Mouse (Mus musculus) layer of hippocampus, adult 18-20 months (tissue): ENCODE results near the gene Hemk1. TPM values are rescaled to one million over a fixed set of nuclear protein-coding genes. Genes with fewer than 3 reads are reported as not detected.

Experiments used
- DNase-seq, 2 experiments: peaks; one replicate each; pipeline ENCODE4 v3.0.0; 2022; ENCODE audit warnings: low spot score in 2 of 2
- total RNA-seq, 2 experiments: library from RNA; stranded (reverse); gene quantifications; 2 replicates each; pipeline ENCODE4 v1.2.3; 2021

Gene Hemk1
- total RNA-seq, 2 experiments from 2014 or later = 14.5 to 14.9 TPM

GRCm38 (mm10) chr9:107296041-107296440, 42.1 kb downstream of the Hemk1 start:
- no peak for DNase-seq

DNA sequence AAGGTAGTCTGAATTCAATTTTAAA, 42.3 kb downstream of the Hemk1 start, which contains the start of gene Cish:
TSS of gene Cish (plus strand) at position 11 of the 25 bp plus-strand sequence.
- DNase-seq = no peak

DNA sequence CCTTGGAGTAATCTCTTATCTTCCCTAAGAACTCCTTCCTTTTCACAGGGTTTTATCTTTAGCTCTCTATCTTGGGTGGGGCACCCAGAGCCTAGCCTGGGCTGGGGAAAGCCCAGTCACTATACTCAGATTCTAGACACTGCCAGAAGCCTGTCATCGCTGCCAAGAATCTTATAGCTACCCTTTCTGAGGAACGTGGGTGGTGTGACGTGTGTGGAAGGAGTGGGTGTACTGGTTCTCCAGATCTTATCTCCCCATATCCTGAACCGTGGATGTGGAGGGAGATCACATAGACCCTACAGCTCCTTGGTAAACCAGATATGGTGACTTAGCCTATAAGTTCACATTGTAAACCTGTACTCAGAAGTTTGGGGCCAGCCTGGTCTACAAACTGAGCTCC, 42.5 kb downstream of the Hemk1 start:
- no peak for DNase-seq

- DNase-seq = peak in 1 of 2 experiments; percentile 73
Measured at GRCm38 (mm10) chr9:107294249-107294648, 43.9 kb downstream of the Hemk1 start.

- DNase-seq = peak; percentile 57 to 86
Measured at GRCm38 (mm10) chr9:107290897-107291296, 47.3 kb downstream of the Hemk1 start.

DNA sequence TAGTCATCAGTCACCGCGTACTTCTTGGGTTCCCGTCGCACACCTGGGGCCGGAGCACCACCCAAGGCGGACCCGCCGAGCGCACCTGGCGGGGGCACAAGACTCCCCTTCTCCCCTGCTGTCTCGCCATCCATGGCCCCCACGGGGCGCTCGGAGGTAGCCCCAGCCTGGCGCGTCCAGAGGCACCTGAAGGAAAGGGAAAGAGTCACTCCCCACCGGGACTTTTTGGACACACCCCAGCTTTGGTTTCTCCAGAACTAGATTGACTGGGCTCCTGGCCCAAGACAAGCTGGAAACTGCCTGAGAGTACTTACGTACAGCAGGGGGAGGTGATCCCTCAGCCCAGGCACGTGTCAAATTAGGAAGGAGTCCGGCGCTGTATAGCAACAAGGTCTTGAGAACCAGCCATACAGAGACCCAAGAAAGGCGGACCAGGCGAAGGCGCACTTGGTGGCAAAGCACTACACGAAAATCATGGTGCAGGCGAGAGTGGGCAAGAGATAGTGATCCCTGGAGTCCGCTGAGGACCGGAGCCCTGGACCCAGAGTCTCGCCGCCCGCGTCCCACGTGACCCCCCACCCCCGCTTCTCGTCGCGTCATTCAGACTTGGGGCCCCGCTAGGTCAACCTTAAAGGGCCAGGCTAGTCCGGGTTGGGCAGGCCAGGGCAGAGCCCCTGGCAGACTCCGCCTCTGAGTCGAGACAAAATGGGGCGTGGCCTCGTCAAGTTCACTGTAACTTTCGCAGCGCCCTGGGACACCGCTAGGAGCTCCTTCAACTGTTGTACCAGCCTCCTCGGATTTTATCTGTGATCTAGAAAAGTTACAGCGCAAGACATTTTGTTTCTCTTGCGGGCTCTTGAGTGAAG, 48.7 kb downstream of the Hemk1 start, which contains the start of gene Mapkapk3:
TSS of gene Mapkapk3 (minus strand) at position 667 of the 866 bp plus-strand sequence.
- DNase-seq = peak in 1 of 2 experiments; percentile 35

DNA sequence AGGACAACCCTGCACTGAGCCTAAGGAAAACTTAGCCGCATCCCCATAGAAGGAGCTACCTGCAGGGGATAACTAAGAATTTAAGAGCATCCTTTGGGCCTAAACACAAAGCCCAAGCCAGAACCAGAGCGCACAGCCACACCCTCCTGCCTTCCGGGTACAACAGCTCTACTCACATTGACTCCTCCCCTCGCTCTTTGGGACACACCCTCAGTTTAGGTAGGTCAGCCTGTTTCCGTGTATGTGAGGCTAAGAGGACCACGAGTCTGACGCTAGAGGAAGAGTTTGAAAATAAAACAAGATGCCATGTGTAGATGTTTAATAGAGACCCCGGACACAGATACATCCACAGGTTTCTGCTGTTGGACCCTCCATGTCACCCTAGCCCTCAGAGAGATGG, 49.4 kb downstream of the Hemk1 start:
- no peak for DNase-seq

- no peak for DNase-seq
Measured at GRCm38 (mm10) chr9:107288105-107288650, 50.0 kb downstream of the Hemk1 start.

DNA sequence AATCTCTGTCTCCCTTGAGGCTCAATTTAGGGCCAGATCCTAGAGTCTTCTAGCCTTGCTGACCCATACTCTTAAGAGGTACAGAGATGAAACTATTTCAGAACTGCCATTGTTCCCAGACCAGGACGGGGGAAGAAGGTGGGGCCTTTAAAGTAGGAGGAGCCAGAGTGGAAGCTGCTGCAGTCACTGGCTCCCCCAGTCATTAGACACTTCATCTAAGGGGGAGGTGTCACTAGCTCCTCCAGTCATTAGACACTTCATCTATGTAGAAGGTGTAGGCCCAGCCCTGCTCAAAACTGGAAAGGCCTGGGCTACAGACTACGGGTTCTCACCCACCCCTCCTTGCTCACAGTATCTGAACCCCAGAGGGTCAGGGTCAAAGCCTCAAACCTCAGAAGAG, 50.9 kb downstream of the Hemk1 start:
- no peak for DNase-seq

DNA sequence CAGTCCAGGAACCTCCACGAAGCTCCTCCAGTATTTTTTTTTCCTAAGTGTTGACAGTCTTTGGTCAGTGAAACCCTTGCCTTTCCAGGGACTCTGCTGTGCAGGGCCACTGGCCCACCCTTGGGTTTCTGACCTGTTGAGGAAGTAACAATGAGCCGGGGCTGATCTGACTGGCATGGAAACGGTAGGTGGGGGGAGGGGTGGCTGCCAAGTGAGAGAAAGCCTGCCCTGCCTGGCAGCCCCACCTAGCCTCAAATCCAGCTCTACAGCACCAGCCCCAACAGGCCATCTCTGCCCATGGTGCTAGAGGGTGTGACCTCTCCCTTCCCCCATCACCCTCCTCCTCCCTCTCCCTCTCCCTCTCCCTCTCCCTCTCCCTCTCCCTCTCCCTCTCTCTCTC, 53.1 kb downstream of the Hemk1 start:
- DNase-seq = no peak

GRCm38 (mm10) chr9:107282951-107283350, 55.2 kb downstream of the Hemk1 start:
- no peak for DNase-seq

- no peak for DNase-seq
Measured at GRCm38 (mm10) chr9:107281241-107281987, 56.7 kb downstream of the Hemk1 start.

DNA sequence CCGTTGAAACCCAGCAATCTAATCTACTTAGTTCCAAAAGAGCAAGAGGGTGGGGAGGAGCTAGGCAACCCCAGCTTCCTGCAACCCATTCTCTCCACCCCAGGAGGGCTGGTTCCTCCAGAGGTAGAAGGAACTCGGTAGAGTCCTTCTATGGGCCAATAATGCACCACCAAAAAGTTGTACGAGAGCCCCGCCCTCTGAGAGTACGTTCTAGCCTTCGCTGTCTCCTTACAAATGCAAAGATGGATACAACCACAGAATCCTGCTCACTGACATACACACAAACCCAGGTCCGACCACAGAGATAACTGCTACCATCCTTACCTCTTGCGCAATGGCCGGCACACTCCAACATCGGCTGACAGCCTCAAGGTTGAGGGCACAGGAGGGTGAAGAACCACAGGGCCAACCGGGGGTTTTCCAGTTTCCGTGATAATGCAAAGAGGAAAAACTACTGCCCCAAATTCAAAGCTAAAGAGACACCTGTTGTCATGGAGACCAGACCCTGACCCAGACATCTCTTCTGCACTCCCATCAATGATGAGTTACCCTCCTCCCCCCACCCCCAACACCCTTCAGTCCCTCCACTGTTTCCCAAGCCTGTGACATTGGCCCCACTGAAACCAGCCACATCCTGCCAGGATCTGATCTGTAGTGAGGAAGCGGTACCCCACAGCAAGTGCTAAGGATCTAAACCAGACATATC, 57.7 kb downstream of the Hemk1 start:
- no peak for DNase-seq

GRCm38 (mm10) chr9:107279378-107280321, 58.5 kb downstream of the Hemk1 start:
- no peak for DNase-seq

GRCm38 (mm10) chr9:107278527-107279377, 59.4 kb downstream of the Hemk1 start:
- DNase-seq = peak in 1 of 2 experiments; percentile 33

- DNase-seq = peak in 1 of 2 experiments; percentile 32
Measured at GRCm38 (mm10) chr9:107278126-107278525, 60.0 kb downstream of the Hemk1 start.

DNA sequence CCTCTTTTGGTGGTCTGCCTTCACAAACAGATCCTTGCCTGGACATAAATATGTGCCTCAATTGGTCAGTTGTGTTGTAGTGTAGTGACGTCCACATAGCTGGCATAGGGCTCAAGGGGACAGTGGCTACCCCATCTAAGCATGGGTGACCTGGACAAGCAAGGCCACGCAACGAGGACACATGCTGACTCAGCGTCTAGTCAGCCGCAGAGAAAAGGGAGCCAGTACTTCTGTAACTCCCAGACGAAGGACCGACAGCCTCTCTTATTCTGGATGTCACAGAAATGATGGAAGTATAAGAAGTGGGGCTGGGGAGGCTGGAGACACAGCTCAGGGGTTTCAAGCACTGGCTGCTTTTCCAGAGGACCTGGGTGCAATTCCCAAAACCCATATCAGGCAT, 60.5 kb downstream of the Hemk1 start:
- no peak for DNase-seq
